Mouse (Mus musculus) ES-CJ7 (cell line): ENCODE measurements around the gene Arsg.

Experiments used
- DNase-seq: peaks from one replicate; pipeline ENCODE4 v3.0.0; 2011; ENCODE audit warnings: low read depth, low spot score

The Arsg gene

GRCm38 (mm10) chr11:109473171-109474085 is at the start of gene Arsg, which contains the start of gene Slc16a6:
Arsg (plus strand) TSS chr11:109473374.
Slc16a6 (minus strand) TSS chr11:109473598.
- DNase-seq = peak; percentile 91

DNA sequence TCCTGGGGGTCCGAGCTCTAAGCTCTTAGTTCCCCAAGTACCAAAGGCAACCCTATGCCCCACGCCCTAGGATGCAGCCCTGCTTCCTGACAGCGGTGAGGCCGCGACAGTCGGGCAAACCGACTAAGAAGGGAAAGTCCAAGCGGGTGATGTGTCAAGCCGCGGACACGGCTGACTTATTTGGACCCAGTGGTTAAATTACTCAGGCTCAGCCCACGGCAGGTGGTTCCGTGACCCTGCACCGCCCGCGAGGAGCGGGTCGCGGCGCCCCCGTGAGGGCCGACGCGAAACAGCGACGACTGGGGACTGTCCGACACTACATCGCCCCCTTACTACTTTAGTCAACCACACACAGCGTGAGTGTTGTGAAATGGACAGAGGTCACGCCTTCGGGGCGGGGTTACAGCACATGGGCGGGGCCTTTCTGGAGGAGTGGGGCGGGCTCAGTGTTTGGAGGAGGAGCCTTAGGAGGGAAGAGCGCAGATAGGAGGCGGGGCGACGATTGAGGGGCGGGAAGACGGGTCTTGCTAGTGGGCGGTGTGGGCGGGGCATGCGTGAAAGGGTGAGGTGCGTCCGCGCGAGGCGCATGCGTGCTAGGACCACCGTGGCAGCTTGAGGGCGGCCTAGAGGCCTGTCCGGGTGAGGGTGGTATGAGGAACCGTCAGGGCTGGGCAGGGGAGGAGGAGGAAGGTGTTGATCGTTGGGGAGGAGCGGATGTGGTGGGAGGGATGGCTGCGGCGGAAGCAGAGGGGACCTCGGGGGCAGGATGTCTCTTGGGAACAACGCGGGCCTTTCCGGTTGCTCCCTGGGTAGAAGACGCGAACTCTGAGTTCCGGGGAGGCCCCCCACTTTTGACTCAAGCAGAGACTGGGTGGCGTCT is 47.5 kb upstream of the Arsg start, which contains the start of gene Amz2:
Gene Amz2 (plus strand): TSS at position 555 of the 880 bp plus-strand sequence.
- DNase-seq = peak; percentile 100

DNA sequence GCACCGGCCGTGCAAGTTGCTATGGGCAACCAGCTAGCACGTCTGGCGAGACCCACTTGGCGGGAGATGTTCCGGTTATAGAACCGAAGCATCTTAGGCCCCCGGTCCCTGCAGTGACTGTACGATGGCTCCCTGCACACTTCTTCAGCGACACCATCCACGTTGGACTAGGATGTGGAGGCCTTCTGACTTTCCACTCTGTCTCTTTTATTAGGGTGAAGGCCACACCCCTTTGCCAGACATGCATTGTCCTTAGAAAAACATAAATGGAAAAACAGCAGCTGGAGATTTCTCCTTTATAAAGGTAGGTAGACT is 46.9 kb upstream of the Arsg start:
- DNase-seq = no peak

GRCm38 (mm10) chr11:109427353-109427752 is 45.8 kb upstream of the Arsg start:
- DNase-seq = no peak

DNA sequence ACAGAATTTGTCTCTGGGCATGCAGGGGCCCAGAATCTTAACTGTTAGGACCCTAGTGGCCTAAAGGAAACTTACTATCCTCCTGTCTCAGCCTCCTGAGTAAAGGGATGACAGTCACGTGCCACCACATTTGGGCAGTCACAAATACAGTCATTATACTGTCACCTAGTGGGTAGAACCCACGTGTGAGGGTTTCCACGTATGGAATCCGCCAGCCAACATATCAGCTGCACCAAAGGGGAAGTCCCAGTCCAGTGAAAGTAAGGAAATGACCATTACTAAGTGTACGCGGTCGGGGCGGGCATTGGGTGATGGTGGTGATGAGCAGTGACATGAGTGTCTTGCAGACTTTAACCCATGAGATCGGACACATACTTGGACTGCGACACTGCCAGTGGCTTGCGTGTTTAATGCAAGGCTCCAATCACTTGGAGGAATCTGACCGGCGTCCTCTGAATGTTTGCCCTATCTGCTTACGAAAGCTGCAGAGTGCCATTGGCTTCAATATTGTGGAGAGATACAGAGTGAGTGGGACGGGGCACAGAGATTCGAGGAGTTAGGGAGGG is 38.9 kb upstream of the Arsg start:
- no peak for DNase-seq

- DNase-seq = no peak
Measured at GRCm38 (mm10) chr11:109436889-109437288, 36.3 kb upstream of the Arsg start.

DNA sequence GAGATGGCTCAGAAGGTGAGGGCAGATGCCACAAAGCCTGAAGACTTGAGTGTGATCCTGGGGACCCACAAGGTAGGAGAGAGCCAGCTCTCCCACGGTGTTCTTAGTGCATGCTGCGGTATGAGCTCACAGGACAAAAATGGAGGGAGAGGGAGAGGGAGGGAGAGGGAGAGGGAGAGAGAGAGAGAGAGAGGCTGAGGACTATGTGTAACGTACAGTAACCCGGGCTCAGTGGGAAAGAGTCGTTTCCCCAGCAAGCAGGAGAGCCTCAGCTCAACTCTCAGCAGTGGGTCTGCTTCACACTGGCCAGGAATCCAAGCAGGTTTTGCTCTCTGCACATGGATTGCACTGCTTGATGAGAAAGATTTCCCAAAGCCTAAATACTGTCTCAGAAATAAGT is 34.0 kb upstream of the Arsg start:
- DNase-seq = no peak

DNA sequence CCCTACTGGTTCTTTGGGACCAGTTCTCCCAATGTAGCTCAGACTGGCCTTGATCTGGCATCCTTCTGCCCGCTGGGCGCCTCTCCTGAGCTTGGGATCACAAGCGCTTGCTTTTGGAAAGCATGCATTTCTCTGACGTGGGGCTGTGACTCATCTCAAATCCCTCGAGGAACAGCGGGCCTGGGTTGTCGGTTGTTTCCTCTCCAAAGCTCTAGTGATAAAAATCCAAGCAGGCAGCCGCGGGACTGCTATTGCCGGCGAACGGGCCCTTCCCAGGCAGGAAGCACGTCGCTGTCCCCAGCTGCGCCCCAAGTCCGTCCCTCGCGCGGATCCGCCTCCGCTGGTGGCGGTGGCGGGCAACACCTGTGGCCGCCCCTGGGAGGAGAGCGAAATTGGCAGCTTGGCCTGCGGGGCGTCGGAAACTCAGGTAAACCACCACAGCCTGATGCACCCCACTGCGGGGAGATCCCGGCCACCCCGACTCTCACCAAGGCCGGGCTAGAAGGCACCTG is 33.3 kb upstream of the Arsg start:
- DNase-seq = peak; percentile 41

GRCm38 (mm10) chr11:109440641-109441040 is 32.5 kb upstream of the Arsg start:
- no peak for DNase-seq

- DNase-seq = peak; percentile 73
Measured at GRCm38 (mm10) chr11:109441119-109441518, 32.1 kb upstream of the Arsg start.

DNA sequence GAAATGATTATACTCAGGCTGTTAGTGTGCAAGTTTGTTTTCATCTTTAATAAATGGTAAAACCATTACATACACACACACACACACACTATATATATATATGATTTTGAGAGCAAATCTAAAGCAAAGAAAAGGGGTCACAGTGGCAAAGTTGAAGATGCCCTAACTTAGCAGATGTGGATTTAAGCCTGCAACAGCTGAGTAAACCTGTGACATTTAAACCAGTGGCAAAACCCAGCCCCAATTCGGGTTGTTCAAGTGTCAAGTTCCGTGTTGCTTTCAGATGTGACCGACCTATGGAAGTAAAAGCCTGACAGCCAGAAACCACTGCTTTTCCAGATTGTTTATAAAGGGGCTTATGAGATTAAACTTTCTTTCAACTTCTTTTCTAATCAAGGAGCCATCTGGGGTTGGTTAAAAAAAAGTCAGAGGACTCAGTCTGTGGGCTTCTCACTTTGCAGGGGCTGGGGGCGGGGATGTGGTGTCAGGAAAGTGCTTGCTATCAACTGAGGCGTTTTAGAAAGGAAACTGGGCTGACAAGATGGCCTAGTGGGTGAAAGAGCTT is 30.9 kb upstream of the Arsg start:
- DNase-seq = no peak

DNA sequence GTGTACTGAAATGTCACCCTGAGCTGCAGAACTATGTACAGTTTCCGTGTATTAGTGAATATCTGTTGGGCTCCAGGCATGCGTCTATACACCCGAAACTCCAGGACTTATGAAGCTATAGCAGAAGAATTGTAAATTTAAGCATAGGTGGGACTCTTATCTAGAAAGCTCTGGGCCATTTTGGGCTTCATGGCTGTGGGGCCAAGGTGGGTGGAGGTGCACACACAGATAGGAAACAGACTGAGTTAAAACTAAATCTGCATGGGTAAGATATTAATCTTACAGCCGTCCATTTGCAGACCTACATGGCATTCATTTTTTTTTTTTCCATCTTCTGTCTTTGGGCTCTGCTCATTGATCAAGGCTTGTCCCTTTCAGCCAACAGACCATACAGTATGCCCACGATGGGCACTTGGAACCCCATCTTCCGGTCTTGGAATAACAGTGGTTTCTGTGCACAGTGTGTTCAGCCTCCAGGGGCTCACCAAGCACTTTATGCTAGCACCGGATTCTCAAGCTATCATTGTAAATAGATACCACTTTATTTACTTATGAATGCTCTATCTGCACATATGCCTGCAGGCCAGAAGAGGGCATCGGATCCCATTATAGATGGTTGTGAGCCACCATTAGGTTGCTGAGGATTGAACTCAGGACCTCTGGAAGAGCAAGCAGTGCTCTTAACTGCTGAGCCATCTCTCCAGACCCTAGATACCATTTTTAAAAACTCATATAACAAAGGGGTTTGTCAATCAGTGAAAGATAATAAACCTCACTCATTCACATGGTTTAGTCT is 29.5 kb upstream of the Arsg start:
- no peak for DNase-seq

DNA sequence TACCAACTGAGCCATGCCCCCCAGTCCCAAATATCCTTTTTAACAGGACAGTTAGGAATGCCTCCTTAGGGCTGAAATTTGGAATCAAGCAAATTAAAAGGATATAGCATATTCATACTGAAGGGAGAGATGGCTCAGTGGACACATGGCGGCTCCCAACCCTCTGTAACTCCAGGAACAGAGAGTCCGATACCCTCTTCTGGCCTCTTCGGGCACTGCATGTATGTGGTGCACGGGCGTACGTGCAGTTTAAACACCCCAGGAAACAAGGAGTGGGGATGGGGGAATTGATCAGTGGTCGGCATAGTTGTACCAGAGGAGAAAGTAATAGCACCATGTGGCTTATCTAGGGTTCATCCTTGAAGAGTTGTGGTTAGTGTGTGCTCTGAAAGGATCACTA is 28.6 kb upstream of the Arsg start:
- peak; percentile 74 for DNase-seq

DNA sequence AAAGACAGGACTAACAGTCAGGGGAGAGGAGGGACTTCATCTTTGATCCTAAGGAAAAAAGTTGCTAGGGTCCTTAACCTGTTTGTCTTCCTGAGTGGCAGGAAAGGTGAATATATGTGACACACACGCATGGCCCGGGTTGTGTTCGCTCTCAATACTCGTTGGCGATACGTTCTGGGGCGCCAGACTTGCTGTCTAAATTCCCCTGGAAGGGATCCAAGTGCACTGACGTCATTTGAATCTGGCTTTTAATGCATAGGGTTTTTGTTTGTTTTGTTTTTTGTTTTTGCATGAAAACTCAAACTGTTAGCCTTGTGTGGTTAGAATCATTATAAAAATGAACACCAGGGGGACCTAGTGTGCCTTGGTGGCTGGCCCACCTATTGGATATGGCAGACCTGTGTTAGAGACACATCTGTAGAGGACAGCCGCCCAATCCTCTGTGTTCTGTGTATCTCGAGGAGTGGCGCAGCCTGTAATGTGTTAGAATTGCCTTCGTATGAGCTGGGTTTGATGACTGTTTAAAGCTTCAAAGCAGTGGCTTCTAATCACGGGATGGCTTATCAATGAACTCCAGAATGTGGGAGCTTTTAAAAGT is 27.6 kb upstream of the Arsg start:
- peak; percentile 55 for DNase-seq

DNA sequence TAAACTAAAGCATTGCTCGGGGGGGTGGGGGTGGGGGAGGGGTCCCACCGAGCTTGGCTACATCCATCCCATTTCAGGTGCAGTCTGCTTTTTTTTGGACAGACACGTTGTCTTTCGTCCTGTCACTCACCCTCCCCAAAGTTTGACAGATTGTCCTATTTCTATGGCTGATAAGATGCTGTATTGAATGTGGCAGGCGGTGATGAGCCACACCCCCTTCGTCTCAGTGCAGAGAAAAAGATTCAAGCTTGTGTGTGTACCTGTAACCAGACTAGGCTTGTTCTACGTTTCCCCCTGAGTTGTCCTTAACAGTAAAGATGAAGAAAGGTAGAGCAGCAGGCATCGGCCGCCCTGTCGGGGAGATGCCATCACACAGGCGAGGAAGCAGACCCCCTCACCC is 22.0 kb upstream of the Arsg start:
- no peak for DNase-seq

DNA sequence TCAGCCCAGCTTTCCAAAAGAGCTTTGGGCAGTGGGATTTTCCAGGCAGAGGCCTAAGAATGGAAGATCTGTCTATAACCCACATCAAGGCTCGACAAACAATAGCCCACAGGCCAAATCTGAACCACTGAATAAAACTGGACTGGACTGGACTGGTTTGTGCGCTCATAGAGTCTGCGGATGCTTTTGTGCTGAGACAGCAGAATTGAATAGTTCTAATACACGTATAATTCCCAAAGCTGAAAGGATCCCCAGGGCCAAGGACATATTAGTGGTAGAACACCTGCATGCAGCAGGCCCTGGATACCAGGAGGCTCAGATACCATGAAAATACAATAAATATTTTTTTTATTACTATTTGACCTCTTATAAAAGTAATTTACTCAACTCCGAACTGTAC is 16.9 kb upstream of the Arsg start:
- no peak for DNase-seq

GRCm38 (mm10) chr11:109458165-109458564 is 15.0 kb upstream of the Arsg start:
- no peak for DNase-seq

GRCm38 (mm10) chr11:109460586-109460985 is 12.6 kb upstream of the Arsg start:
- no peak for DNase-seq

GRCm38 (mm10) chr11:109465068-109465467 is 8.1 kb upstream of the Arsg start:
- DNase-seq = no peak

- no peak for DNase-seq
Measured at GRCm38 (mm10) chr11:109466987-109467386, 6.2 kb upstream of the Arsg start.
